Mouse (Mus musculus): ENCODE data around the gene Hoxc9.

Gene Hoxc9

GRCm38 (mm10) chr15:103027266-103028235 lies 51.3 kb downstream of the Hoxc9 start:
- no peak for DNase-seq (ENCODE audit: low spot score)

GRCm38 (mm10) chr15:103028916-103029512 lies 52.8 kb downstream of the Hoxc9 start:
- DNase-seq (ENCODE audit: low spot score) = no peak

- no peak for DNase-seq (ENCODE audit: low spot score)
Measured at GRCm38 (mm10) chr15:103030142-103030541, 53.9 kb downstream of the Hoxc9 start.

GRCm38 (mm10) chr15:103032167-103032566 lies 55.9 kb downstream of the Hoxc9 start:
- DNase-seq (ENCODE audit: low spot score) = no peak

- no peak for DNase-seq (ENCODE audit: low spot score)
Measured at GRCm38 (mm10) chr15:103032646-103033575, 56.7 kb downstream of the Hoxc9 start.

GRCm38 (mm10) chr15:103034043-103034806 lies 58.0 kb downstream of the Hoxc9 start:
- DNase-seq (ENCODE audit: low spot score) = no peak
